Mouse (Mus musculus) liver, embryonic 14.5 days (tissue): ENCODE measurements at regions not wholly inside any gene's neighbourhood (a gene's known extent, or its start where the extent isn't known, plus 50 kb on each side); places are given as distances from the start of the nearest gene placed in this dataset.

ENCODE experiments used
- CTCF ChIP-seq: IDR thresholded peaks from 2 replicates; pipeline ENCODE4 v1.5.1; 2016; ENCODE audit warnings: antibody characterized with exemption, low read depth, control low read depth
- EP300 ChIP-seq: IDR thresholded peaks from 2 replicates; pipeline ENCODE4 v1.6.1; 2016; ENCODE audit warnings: antibody characterized with exemption, low read depth

DNA sequence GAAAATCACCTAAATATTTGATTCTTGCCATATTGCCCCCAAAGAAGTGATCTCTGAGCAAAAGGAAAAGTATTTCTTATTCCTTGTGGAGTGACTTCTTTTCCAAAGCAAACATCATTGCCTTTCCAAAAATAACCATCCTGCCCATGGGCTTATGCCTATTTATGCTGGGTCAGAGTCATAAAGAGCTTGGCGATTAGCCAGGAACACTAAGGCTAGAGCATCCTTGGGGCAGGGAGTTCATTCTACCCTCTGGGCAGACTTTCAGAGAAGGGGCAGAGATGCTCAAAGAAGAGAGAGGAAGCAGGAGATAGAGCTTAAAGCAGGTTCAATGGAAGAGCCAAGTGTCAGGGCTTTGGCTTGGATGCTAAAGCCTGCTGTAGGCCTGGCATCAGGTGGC lies 203.1 kb upstream of the Gmds start:
- no peak for TF ChIP-seq CTCF
- TF ChIP-seq EP300: no peak
